Mouse (Mus musculus) midbrain, embryonic 16.5 days (tissue): Measurements from ENCODE around the gene Abcb8. TPM values are rescaled to one million over a fixed set of nuclear protein-coding genes. Genes with fewer than 3 reads are reported as not detected.
A peak's percentile ranks its signal among the peaks of the same experiment; 100 is the strongest.

ENCODE experiments used
- ATAC-seq: fragments of 200-750 bp; cut with Nextera tagmentation; 2 replicates; pipeline ENCODE4 v1.8.0; 2017; ENCODE audit warnings: moderate TSS enrichment
- H3K27ac ChIP-seq: fragments of 300-500 bp; sonication (generic); 2 replicates; pipeline ENCODE4 v1.5.1; 2014; ENCODE audit warnings: mild to moderate bottlenecking, low read length, mixed read lengths
- H3K27me3 ChIP-seq: fragments of 300-500 bp; sonication (generic); 2 replicates; pipeline ENCODE4 v1.6.1; 2014; ENCODE audit warnings: low read depth, low read length, mixed read lengths; ENCODE audit not compliant: control insufficient read depth, insufficient read depth
- H3K36me3 ChIP-seq: fragments of 300-500 bp; sonication (generic); 2 replicates; pipeline ENCODE4 v1.6.1; 2014; ENCODE audit warnings: mild to moderate bottlenecking, low read length, moderate library complexity, mixed read lengths; ENCODE audit not compliant: control insufficient read depth, insufficient read depth
- H3K4me1 ChIP-seq: fragments of 300-500 bp; sonication (generic); 2 replicates; pipeline ENCODE4 v1.6.1; 2014; ENCODE audit warnings: mild to moderate bottlenecking, low read length, mixed read lengths; ENCODE audit not compliant: control insufficient read depth, insufficient read depth
- H3K4me2 ChIP-seq: fragments of 300-500 bp; sonication (generic); 2 replicates; pipeline ENCODE4 v1.6.1; 2014; ENCODE audit warnings: mild to moderate bottlenecking, low read length, mixed read lengths
- H3K4me3 ChIP-seq: fragments of 300-500 bp; sonication (generic); 2 replicates; pipeline ENCODE4 v1.5.1; 2014; ENCODE audit warnings: low read depth, mild to moderate bottlenecking, low read length, moderate library complexity, mixed read lengths
- H3K9ac ChIP-seq: fragments of 300-500 bp; sonication (generic); 2 replicates; pipeline ENCODE4 v1.6.1; 2014; ENCODE audit warnings: low read depth, low read length, mixed read lengths
- H3K9me3 ChIP-seq: fragments of 300-500 bp; sonication (generic); replicated peaks from 2 replicates; pipeline ENCODE4 v1.6.1; 2014; ENCODE audit warnings: mild to moderate bottlenecking, low read length, mixed read lengths; ENCODE audit not compliant: control insufficient read depth, poor library complexity, severe bottlenecking
- WGBS: fragments of 180-500 bp; shearing (Covaris S2); extraction: QIAGEN DNeasy Blood & Tissue Kit; methylation state at CpG from one replicate; pipeline ENCODE4 v1.1.7; 2014; 5-methylcytosine and 5-hydroxymethylcytosine counted together
- polyA plus RNA-seq: library from polyadenylated mRNA; unstranded; fragments of >200 nt; fragmentation: Nextera tagmentation; extraction: Ambion mirVana; gene quantifications from 2 replicates; pipeline ENCODE4 v1.2.1, GENCODE M21; 2015

The Abcb8 gene
- polyA plus RNA-seq, 1 experiment from 2014 or later = 54.9 TPM

DNA sequence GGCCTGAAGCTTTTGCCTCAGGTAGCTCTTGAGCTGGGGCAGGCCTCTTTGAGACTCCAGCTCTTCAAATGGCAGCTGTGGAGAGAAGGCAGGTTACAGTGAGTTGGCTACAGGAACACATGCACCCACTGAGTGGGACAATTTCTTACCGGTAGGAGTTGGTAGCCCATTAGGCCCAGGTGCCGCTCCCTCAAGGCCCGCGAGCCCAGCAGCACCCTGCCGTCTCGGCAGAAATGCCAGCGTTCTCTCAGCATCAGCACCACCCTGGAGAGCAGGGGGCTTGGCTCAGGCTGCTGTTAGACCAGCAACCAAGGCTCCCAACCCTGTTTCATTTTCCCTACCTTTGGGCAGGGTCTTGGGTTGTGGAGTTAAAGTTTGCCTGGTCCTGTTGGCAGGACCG, 47.7 kb downstream of the Abcb8 start:
- H3K9ac ChIP-seq = no peak overlapping the region
- H3K4me2 ChIP-seq = no peak overlapping the region
- peaks cover 28% of the 10 kb centered on the region for H3K36me3 ChIP-seq
- no peak overlapping the region for H3K4me3 ChIP-seq
- H3K9me3 ChIP-seq = no peaks in the 10 kb centered on the region
- ATAC-seq = no peak
- no peaks in the 10 kb centered on the region for H3K27me3 ChIP-seq
- H3K27ac ChIP-seq = no peak overlapping the region
- 92% methylated on average over 8 of the region's 8 CpGs for WGBS
- peaks cover 17% of the 10 kb centered on the region for H3K4me1 ChIP-seq

DNA sequence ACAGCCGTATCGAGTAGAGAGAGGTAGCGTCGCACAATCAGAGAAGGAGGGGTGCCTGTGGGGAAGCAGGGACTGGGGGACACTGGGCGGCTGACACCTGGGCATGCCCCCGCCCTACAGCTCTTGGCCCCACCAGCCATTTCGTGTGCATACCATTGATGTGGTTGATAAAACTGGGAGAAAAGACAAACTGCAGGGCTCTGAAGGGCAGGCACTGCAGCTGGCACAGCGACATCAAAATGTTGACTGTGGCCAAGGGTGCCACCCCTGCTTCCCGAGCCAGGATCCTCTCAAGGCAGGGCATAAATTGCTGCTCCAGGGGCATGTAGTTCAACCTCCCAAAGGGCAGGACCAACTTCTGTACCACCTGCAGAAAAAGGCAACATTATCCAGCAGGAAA, 48.6 kb downstream of the Abcb8 start:
- WGBS = 90% methylated on average over 9 of the region's 9 CpGs
- no peak overlapping the region for H3K4me3 ChIP-seq
- peaks cover 21% of the 10 kb centered on the region for H3K4me1 ChIP-seq
- no peak overlapping the region for H3K27ac ChIP-seq
- H3K4me2 ChIP-seq = no peak overlapping the region
- H3K27me3 ChIP-seq = no peaks in the 10 kb centered on the region
- ATAC-seq = no peak
- H3K36me3 ChIP-seq = peaks cover 28% of the 10 kb centered on the region
- H3K9ac ChIP-seq = no peak overlapping the region
- no peaks in the 10 kb centered on the region for H3K9me3 ChIP-seq

- Histone ChIP-seq H3K27ac (no peak overlapping the region), H3K4me2 (no peak overlapping the region), H3K9ac (no peak overlapping the region), H3K4me1 (peaks cover 28% of the 10 kb centered on the region), H3K36me3 (peaks cover 28% of the 10 kb centered on the region), H3K4me3 (no peak overlapping the region), H3K27me3 (no peaks in the 10 kb centered on the region), H3K9me3 (no peaks in the 10 kb centered on the region)
- WGBS = 91% methylated on average over 7 of the region's 7 CpGs
- no peak for ATAC-seq
Measured at GRCm38 (mm10) chr5:24443204-24443603, 49.7 kb downstream of the Abcb8 start.

DNA sequence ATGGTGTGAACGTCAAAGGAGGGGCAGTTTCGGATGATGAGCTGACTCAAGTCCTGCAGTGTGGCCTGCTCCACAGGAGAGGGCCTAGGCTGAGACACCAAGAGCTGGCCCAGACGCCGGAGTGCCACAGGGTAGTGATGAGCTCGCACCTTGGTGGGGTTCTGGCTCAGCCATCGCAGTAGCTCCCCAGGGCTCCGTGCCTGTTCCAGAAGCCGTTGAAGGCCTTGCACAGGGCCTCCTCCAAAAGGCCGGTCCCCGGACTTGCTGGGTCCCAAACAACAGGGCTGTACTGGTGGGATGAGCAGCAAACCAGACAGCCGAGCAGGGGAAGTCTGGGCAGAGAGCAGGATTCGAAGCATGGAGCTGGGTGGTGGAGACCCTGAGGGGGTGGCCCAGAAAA, 50.5 kb downstream of the Abcb8 start:
- peaks cover 26% of the 10 kb centered on the region for H3K36me3 ChIP-seq
- H3K27ac ChIP-seq = no peak overlapping the region; the same call in 1 of the 2 replicates
- H3K4me2 ChIP-seq = peak overlapping the region; percentile 96
- 86% methylated on average over 12 of the region's 12 CpGs for WGBS
- H3K9me3 ChIP-seq = no peaks in the 10 kb centered on the region
- H3K9ac ChIP-seq = peak overlapping the region; percentile 98
- peaks cover 28% of the 10 kb centered on the region for H3K4me1 ChIP-seq
- no peaks in the 10 kb centered on the region for H3K27me3 ChIP-seq
- peak overlapping the region; percentile 94 for H3K4me3 ChIP-seq
- ATAC-seq = no peak

GRCm38 (mm10) chr5:24444746-24445427, 51.4 kb downstream of the Abcb8 start, which contains the start of gene Fastk:
Fastk (minus strand) TSS chr5:24445287.
- Histone ChIP-seq H3K27ac (peak within 1 kb of the TSS; percentile 94), H3K9ac (peak within 1 kb of the TSS; percentile 98), H3K4me3 (peak within 1 kb of the TSS; percentile 94), H3K36me3 (peaks cover 18% of the 10 kb centered on the region), H3K9me3 (no peaks in the 10 kb centered on the region), H3K4me2 (peak within 1 kb of the TSS; percentile 96), H3K27me3 (no peaks in the 10 kb centered on the region), H3K4me1 (peaks cover 28% of the 10 kb centered on the region)
- under 1% methylated on average over 52 of the region's 60 CpGs for WGBS
- ATAC-seq = peak; percentile 81

DNA sequence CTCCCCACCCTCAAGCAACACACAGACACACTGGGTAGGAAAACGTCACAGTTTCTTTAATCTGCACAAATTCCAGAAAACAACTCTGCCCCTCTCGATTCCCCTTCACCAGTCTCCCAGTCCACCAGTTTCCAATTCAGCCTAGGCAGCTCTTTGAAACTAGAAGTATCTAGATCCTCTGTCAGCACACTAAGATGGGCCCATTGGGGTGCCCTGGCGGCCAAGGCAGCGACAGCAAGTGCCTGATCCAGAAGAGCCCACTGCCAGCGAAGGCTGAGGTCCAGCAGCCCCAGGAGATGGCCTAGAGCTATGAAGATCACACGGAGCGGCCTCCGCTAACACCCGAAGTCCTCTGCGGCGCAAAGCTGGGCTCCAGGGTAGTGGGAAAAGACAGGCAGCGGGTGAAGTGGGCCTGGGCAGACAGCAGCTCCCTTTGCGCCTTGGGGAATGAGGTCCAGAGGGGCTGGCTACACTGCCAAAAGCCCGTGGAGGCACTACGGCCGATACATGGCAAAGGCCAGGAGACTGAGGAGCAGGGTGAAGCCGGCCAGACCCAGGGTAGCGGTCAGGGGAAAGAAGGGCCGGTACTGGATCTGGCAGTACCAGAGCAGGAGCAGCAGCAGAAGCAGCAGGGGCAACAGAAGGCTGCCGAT, 52.1 kb downstream of the Abcb8 start:
- 61% methylated on average over 20 of the region's 20 CpGs for WGBS
- ATAC-seq = peak; percentile 7

GRCm38 (mm10) chr5:24446630-24447029, 53.2 kb downstream of the Abcb8 start:
- H3K4me3 ChIP-seq = no peak overlapping the region
- peaks cover 5% of the 10 kb centered on the region; the same call in 1 of the 2 replicates for H3K36me3 ChIP-seq
- H3K4me1 ChIP-seq = peaks cover 31% of the 10 kb centered on the region
- no peak overlapping the region for H3K27ac ChIP-seq
- peak overlapping the region; percentile 79 for H3K4me2 ChIP-seq
- ATAC-seq = no peak
- no peaks in the 10 kb centered on the region for H3K9me3 ChIP-seq
- WGBS = 91% methylated on average over 7 of the region's 7 CpGs
- no peak overlapping the region for H3K9ac ChIP-seq
- no peaks in the 10 kb centered on the region for H3K27me3 ChIP-seq

More for the DNA sequence above, 52.1 kb downstream of the Abcb8 start:
- no peaks in the 10 kb centered on the region for H3K27me3 ChIP-seq
- peak overlapping the region; percentile 94 for H3K27ac ChIP-seq
- H3K4me2 ChIP-seq = peak overlapping the region; percentile 96
- peak overlapping the region; percentile 94 for H3K4me3 ChIP-seq
- peaks cover 28% of the 10 kb centered on the region for H3K4me1 ChIP-seq
- H3K9me3 ChIP-seq = no peaks in the 10 kb centered on the region
- peak overlapping the region; percentile 98 for H3K9ac ChIP-seq
- H3K36me3 ChIP-seq = peaks cover 12% of the 10 kb centered on the region; the same call in 1 of the 2 replicates

GRCm38 (mm10) chr5:24447624-24448298, 54.3 kb downstream of the Abcb8 start, which contains the start of gene Tmub1:
Tmub1 (minus strand) TSS chr5:24447854.
- Histone ChIP-seq H3K9ac (peak within 1 kb of the TSS; percentile 73), H3K36me3 (peaks cover 3% of the 10 kb centered on the region; the same call in 1 of the 2 replicates), H3K4me3 (peak within 1 kb of the TSS; percentile 77), H3K27me3 (no peaks in the 10 kb centered on the region), H3K4me1 (peaks cover 31% of the 10 kb centered on the region), H3K4me2 (peak within 1 kb of the TSS; percentile 79), H3K9me3 (no peaks in the 10 kb centered on the region), H3K27ac (peak within 1 kb of the TSS; percentile 59)
- peak; percentile 55 for ATAC-seq
- WGBS = 1% methylated on average over 33 of the region's 34 CpGs
